Mouse (Mus musculus): ENCODE data around the gene Rmnd5a.

Rmnd5a gene

DNA sequence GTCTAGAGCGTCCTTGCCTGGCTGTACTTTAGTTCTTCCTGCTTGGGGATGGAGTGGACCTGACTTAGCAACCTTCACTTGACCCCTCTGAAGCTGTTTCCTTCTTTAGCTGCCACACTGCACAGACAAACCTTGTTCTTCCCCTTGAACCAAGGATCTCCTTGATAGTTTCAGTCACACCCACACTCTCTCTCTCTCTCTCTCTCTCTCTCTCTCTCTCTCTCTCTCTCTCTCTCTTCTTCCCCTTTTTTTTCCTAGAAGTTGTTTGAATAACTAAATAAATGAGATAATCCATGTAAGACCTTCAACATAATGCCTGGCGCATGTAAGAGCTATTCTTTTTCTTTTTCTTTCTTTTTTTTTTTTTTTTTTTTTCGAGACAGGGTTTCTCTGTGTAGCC is 1.7 kb upstream of the Rmnd5a start:
- in situ Hi-C loops (cut with MboI, MseI): loop anchor here (5.0 kb wide), 1 partner anchor 50 kb away; the partner anchor contains the start of gene Rnf103

DNA sequence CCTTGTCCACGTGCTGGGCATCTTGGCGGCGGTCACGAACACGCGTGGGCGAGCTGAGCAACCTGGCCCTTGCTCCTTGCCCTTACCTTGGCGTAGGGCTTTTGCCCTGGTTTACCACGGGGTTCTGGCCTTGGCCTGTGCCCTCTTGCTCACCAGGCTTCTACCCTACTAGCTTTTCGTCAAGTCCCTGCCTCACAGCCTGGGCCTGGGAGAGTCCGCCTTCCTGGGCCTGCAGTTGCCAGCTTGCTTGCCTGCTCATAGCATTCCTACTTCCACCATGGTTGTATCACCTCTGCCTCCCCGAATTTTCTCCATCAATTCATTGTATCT is 779 bp upstream of the Rmnd5a start:
- in situ Hi-C loops (cut with MboI, MseI): loop anchor here (5.0 kb wide), 1 partner anchor 51 kb away; the partner anchor contains the start of gene Rnf103

DNA sequence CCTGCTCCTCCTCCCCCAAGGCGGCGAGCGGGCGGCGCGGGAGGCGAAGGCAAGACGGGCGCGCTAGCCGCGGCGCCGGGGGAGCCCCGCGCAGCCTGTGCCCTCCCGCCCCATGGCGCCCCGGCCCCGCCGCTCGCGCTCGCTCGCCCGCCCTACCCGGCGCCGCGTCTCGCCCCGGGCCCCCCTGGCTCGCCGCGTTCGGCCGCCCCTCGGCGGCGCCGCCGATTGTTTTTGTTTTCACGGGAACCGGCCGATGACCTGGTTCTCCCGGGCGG is 283 bp downstream of the Rmnd5a start:
- in situ Hi-C loops (cut with MboI, MseI): loop anchor here (5.0 kb wide), 1 partner anchor 52 kb away; the partner anchor contains the start of gene Rnf103

DNA sequence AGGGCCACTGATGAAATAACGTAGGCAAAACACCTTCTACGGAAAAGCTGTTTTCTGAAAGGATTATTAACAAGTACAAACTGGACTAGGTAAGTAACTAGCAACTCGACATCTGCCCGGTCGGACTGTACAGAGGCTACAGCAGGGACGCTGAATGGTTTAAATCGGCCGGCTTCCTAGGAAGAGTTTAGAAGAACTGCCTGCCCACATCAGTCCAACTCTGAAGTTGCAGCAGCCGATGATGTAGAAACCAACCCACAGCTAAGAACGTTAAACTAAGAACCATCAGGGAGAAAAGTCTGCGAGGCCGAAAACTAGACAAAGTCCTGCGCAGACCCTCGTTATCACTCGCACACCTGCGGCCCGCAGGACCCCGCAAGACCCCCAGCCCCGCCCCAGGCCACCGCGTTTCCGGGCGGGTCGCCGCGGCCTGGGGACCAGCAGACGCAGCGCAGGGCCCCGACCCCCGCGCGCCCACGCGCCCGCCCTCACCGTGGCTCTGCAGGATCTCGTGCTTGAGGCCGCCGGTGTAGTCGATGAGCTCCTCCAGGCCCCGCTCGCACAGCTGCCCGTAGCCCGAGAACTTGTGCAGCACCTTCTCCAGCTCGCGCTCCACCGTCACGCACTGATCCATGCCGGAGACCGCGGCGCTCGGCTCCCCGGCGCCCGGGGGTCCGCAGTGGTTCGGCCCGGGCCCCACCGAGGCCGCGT is 776 bp downstream of the Rmnd5a start:
- in situ Hi-C loops (cut with MboI, MseI): loop anchor here (5.0 kb wide), 1 partner anchor 53 kb away; the partner anchor contains the start of gene Rnf103

DNA sequence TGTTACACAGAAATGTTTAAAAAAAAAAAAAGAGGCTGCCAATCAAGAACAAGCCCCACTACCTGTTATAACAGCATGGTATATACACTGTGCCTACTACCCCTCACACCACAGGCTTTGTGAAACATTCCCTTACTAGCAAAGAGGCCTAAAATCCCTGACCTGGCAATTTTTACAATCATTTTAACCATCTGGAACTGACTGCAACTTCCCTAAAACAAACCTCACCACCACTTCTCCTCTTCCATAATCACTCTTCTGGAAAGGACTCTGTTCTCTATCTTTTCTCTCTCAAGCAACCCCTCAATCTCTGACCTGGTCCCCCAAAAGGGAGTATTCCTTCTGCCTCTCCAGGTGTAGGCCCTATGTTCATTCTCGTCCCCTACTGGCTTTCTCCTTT is 2.4 kb downstream of the Rmnd5a start:
- in situ Hi-C loops (cut with MboI, MseI): no loop called here

DNA sequence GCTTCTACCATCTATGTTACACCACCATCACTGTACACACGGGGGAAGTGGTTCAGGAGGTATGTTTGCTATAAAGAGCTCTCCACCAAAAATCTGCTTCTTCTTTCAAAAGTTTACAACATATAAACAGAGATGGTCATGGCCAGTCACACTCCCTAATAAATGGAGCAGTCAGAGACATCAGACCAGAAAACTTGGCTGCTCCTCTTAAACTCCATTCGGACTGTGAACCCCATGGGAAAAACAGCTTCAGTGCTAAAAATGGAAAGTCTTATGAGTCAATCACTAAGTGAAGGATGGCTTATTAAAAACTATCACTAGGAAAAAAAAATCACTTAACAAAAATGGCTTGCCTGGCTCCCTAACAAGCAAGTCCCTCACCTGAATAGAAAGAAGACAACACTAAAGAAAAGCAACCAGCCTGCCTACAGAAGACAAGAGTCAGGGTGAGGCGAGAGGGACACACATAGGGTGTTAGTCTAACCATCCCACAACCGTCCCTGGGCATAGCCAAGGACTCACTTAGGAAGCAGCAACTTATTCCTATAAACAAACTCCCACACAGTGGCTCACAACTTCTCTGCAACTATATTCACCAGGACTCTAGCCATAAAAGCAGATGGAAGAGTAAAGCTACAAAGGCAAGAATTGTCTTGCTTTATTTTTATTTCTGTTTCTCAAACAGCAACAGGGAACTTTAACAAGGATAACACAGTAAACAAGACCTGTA is 12.3 kb downstream of the Rmnd5a start:
- in situ Hi-C loops (cut with MboI, MseI): loop anchor here (10.0 kb wide), 1 partner anchor 377 kb away; no protein-coding TSS in a partner anchor

DNA sequence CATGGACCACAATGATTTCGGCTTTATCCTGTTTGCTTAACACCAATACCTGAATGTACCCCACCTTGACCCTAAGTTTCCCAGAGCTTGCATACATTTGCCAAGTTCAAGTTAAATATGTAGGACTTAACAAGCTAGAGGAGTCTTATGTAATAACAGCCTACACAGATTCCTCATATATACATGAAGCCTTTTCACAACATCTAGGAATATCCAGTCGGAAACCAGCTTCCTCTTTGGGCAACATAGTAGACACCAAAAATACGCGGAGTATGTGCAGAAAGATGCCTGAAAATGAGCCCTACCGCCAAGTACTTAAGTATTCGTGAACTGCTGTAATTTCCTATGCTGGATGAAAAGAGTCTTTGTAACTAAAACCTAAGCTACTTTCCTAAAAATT is 14.8 kb downstream of the Rmnd5a start:
- in situ Hi-C loops (cut with MboI, MseI): loop anchor here (10.0 kb wide), 1 partner anchor 379 kb away; no protein-coding TSS in a partner anchor

DNA sequence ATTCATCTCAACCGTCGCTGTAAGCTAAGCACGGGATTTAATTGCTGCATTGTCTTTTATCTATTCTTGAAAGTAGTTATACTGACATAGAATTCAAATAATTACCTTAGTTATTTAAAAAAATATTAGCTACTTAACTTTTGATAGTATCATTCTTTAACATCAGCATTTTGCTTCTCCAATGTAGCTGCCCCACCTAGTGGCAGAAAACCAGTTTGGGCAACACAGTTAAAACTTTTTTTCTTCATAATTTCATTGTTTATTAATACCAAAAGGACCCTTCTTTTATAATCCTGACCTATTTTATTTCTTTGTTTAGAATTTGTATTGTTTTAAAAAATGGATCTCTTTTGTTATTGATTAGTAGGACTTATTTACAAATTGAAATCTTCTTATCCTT is 17.3 kb downstream of the Rmnd5a start:
- in situ Hi-C loops (cut with MboI, MseI): loop anchor here (10.0 kb wide), 1 partner anchor 382 kb away; no protein-coding TSS in a partner anchor

DNA sequence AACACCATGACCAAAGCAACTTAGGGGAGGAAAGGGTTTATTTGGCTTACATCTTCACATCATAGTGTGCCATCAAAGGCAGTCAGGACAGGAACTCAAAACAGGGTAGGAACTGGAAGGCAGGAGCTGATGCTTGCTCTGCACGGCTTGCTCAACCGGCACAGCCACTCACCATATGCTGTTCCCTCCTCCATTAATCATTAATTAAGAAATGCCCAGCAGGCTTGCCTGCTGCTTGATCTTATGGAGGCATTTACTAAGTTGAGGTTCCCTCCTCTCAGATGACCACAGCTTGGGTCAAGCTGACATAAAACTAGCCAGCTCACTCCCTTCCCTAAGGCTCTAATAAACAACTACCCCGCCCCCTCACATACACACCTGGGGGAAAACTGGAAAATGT is 18.3 kb downstream of the Rmnd5a start:
- in situ Hi-C loops (cut with MboI, MseI): loop anchor here (10.0 kb wide), 1 partner anchor 383 kb away; no protein-coding TSS in a partner anchor

DNA sequence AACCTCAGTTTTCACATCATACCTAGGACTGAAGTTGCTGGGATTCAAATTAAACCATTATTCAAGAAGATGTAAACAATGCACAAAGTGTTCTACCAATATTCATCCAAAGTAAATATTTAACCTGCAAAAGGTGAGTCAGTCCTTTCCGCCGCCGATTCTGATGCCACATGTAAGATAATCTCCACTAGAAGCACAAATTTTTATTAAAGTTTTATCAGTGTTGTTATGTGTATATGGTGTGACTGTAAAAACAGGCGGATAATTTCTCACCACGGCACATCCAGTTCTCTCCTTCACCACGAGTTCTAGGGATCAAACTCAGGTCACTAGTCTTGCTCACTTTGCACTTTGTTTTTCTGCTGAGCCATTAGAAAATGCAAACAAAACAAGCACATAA is 19.6 kb downstream of the Rmnd5a start:
- in situ Hi-C loops (cut with MboI, MseI): loop anchor here (10.0 kb wide), 1 partner anchor 384 kb away; no protein-coding TSS in a partner anchor

DNA sequence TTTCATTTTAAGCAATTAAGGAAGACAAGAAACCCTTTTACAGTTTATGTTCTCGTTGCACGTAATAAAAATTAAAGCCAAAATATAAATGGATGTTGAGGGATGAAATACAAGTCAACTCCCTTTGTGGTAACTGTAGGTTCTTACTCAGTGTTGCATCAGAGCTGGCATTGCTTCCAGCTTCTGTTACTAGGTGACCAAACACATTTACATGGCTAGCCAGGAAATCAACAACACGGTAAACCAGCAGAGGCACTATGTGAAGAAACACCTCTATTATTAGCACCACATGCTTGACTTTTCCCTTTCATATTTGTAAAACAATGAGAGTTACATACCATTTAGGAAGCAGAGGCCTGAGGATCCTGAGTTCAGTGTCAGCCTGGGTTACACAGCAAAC is 21.6 kb downstream of the Rmnd5a start:
- in situ Hi-C loops (cut with MboI, MseI): no loop called here

DNA sequence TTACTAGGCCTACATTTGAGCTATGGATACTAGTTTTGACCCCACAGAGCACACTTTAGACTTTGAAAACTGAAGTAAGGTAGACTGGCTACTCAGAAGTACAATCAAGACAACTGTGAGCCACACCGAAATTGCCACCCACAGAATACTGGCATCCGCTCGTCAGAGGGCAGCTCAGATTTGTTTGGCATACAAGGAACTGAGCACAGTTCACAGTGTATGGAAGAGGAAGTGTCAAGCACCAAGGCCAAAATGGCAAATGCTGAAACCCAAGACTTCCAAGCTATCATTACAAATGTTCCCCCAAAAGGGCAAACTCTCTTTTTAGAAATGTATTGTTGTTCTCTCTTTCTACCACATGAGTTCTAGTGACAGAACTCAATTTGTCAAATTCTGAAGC is 25.0 kb downstream of the Rmnd5a start:
- in situ Hi-C loops (cut with MboI, MseI): no loop called here

DNA sequence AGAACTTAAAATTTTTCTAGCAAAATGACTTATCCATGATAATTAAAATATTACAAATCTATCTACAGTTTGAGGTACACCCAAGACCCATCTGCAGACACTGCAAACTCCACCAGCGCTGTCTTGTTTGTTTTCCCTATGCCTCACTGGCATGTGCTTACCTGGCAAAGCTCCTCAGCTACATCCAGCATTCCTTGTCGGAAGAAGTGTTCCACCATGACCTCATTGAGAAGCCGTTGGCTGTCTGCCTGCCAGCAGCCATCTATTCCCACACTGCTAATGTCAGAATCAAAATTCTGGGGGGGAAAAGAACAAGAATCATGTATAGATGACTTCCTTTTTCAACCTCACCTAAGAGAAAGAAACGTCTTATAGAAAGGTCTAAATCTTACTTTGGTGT is 25.8 kb downstream of the Rmnd5a start:
- in situ Hi-C loops (cut with MboI, MseI): no loop called here

DNA sequence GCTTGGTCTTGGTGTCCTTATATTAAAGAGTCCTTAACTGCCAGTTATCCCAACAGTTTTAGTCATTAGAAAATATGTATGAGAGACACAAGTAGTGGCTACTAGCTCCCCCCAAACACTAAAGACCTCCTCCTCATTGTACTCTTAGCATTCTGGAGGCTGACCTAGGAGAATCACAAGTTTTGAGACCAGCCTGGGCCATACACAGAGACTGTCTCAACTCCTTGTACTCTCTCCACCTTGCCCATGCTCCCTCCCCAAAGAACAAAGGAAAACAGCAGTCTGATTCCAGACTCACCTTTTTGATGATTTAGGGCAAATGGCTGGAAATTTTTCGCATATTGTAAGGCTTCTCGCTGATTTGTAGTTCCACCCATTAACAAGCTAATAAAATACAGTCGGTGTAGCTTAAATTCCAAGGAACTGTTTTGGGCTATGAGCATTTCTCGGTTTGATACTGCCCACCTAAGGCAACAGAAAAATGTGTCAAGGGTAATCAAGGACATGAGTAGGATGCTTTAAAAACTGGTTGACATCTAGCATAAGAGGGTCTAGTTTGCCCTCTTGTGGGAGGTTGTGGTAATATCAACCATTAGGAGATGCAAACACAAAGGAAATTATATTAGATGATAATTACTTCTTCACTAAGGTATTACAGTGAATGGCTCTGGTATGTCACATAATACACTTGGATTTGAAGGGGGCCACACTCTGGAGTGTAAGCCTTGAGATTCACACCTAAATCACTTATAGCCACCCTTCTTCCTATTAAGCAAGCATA is 41.4 kb downstream of the Rmnd5a start:
- in situ Hi-C loops (cut with MboI, MseI): loop anchor here (5.0 kb wide), 1 partner anchor 102 kb away; no protein-coding TSS in a partner anchor

DNA sequence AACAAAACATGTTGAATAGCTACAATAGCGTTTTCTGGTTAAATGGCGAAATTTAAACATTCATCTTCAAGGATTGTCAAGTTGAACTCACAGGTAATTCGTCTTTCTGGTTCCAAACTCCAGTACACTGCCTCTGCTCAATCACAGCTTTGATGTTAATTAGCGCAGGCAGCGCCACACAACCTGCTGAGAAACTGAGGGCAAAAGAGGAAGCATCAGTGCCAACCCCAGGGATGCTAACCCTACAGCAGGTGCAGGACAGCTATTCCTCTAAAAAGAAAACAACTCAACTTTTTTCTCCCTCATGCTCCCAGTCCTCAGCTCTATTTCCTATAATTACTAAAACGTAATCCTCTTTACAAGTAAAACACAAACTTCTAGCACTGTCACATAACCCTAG is 43.7 kb downstream of the Rmnd5a start:
- in situ Hi-C loops (cut with MboI, MseI): loop anchor here (5.0 kb wide), 1 partner anchor 99 kb away; no protein-coding TSS in a partner anchor

DNA sequence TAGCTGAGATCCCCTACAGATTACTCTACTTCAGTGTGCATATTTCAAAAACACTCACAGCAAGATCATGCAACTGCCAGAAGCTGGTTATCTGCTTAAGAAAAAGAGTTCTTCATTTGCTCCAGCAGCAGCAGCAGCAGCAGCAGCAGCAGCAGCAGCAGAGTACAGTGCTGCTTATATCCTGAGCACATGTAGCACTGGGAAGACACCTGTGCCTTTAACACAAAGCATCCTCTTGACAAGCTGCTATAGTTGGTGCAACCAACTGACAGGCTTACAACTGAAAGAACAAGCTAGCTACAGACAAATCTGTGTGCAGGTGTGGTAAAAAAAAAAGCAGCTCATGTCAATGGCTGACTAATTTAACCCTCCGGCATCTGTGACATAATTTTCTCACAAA is 44.4 kb downstream of the Rmnd5a start:
- in situ Hi-C loops (cut with MboI, MseI): loop anchor here (5.0 kb wide), 1 partner anchor 99 kb away; no protein-coding TSS in a partner anchor

DNA sequence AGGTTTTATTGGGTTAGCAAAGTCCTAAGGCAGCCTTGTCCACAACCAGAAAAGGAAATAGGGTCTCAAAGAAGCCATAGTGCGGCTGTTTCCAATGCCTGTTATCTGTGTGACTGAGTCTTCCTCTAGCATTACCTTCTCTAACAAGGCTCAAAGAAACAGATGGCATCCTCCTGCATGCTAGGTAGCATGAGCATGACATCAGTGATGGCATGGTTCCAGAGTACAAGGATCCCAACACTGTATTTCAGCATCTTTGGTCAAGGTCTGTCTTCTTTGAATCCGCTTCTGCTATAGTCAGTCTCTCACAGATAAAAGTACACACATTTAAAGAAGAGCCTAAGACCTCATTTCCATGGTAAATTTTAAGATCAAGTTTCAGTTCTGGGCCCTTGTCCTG is 49.9 kb downstream of the Rmnd5a start:
- in situ Hi-C loops (cut with MboI, MseI): no loop called here

DNA sequence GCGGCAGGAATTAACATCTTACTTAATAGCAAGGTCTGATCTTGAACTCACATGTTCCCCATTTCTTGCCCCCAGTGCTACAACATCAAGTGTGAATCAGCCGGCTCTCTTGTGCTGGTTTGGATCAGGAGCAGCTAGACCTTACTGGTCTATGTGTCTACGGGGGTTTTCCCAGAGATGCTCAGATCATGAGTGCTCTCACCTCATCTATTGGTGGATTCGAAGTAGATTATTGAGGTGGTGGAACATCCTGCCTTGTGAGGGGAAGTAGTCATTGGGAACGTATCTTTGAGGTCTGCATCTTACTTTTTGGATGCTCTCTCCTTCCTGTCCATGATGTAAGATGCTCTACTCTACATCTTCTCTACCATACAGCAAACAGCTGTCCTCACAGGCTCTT is 58.8 kb downstream of the Rmnd5a start:
- in situ Hi-C loops (cut with MboI, MseI): no loop called here

DNA sequence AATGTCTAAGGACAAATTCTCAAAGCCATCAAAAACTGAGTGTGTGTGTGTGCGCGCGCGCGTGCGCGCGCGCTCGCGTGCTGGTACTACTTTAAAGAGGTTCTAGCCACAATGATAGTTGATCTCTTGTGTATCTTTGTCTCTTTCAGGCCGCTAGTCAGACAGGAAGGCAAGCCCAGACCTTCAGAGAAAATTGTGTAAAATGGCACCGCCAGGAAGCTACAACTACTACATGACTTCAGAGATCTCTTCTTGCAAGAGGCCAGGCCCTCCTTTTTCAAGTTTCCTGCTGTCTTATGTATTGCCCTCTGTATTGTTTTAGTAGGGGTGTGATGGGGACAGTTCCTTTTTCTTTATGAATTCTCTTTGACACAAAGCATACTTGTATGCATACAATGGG is 63.7 kb downstream of the Rmnd5a start:
- in situ Hi-C loops (cut with MboI, MseI): no loop called here

DNA sequence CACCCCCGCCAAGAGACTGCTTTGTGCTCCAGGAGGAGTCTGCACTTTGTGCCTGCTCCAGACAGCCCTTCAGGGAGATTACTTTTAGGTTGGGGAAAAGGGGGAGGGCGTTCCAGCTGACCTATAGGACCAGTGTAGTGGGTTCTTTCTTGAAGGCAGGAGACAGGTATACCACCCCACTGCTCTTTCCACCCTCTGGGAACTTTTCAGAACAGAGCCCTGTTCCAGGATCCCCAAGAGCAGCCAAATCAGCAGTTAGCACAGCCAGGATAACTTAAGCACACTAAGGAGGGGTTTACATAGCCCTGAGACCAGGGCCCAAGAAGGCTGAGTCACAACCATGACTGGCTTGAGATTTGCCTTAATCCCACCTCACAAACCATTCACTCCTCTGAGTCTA is 65.5 kb downstream of the Rmnd5a start:
- in situ Hi-C loops (cut with MboI, MseI): no loop called here

DNA sequence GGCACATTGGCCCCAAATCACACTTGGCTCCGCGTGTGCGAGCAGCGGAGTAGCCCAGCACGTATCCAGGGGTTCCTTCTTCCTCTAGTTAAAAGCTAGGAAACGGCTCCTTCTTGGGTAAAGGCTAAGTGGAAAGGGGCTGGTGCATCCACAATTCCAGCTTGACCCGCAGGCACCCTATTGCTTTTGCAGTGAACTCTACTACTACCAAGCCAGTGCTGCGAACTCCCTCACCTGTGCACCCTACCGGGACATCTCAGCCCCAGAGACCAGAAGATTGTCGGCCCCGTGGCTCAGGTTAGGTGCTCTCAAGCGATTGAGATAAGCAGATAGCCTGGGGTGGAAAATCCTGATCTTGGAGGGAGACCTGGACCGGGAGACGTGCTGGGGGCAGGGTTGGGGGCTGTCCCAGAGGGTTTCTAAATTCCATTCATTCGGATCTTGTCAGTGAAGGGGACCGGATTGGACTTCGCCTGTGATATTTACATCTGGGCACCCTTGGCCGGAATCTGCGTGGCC is 66.1 kb downstream of the Rmnd5a start:
- in situ Hi-C loops (cut with MboI, MseI): no loop called here

DNA sequence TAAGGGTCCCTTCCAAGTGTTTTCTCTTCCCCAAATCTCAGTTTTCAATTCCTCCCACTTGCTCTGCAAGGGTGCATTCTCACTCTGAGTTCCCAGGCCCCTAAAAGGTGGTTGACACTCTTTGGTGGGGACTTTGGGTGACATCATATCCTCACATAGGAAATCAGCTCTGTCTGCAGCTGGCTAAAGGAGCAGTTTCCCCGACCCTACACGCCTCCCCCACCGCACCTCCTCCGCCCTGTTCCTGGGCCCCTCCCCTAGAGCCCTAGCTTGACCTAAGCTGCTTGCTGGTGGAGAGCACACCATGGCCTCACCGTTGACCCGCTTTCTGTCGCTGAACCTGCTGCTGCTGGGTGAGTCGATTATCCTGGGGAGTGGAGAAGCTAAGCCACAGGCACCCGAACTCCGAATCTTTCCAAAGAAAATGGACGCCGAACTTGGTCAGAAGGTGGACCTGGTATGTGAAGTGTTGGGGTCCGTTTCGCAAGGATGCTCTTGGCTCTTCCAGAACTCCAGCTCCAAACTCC is 67.1 kb downstream of the Rmnd5a start, which contains the start of gene Cd8a:
Gene Cd8a, plus strand, starts transcription at position 179 of the 527 bp plus-strand sequence.
- in situ Hi-C loops (cut with MboI, MseI): no loop called here

All from T-helper 1 cell (primary cell).